Mouse (Mus musculus) spleen, adult 2 months (tissue): ENCODE results near the gene Rcsd1.

Source experiments
- CTCF ChIP-seq: fragments of 200-500 bp; IDR thresholded peaks from 2 replicates; pipeline ENCODE4 v1.5.1; 2011; ENCODE audit warnings: mild to moderate bottlenecking, inconsistent platforms; ENCODE audit not compliant: insufficient read depth, insufficient read length, insufficient replicate concordance; ENCODE audit errors: extremely low read depth
- POLR2A ChIP-seq: fragments of 200-500 bp; IDR thresholded peaks from 2 replicates; pipeline ENCODE4 v1.6.1; 2011; ENCODE audit warnings: low read depth, low read length, inconsistent platforms

- TF ChIP-seq CTCF (no peak), POLR2A (no peak)
Measured at GRCm38 (mm10) chr1:165625058-165625457, 84.5 kb downstream of the Rcsd1 start.
